Mouse (Mus musculus) c-Kit-positive CD71-negative TER-119-negative erythroid progenitor cells, embryonic 14.5 days (primary cell): ENCODE measurements at regions not wholly inside any gene's neighbourhood (a gene's known extent, or its start where the extent isn't known, plus 50 kb on each side); places are given as distances from the start of the nearest gene placed in this dataset.

Source experiments
- DNase-seq: peaks from one replicate; pipeline ENCODE4 v3.0.0-alpha.2; 2013; ENCODE audit warnings: low read depth

- DNase-seq = no peak
These were observed 126.4 kb upstream of the Npvf start for GRCm38 (mm10) chr6:50780677-50781076.

GRCm38 (mm10) chr6:50781271-50781670 is 127.0 kb upstream of the Npvf start:
- DNase-seq = no peak

GRCm38 (mm10) chr6:50782221-50782620 is 128.0 kb upstream of the Npvf start:
- DNase-seq = no peak

- DNase-seq = no peak
These were observed 129.3 kb upstream of the Npvf start for GRCm38 (mm10) chr6:50783494-50783893.

GRCm38 (mm10) chr6:50784381-50784780 is 130.1 kb upstream of the Npvf start:
- DNase-seq = no peak

GRCm38 (mm10) chr6:50787666-50788065 is 133.4 kb upstream of the Npvf start:
- DNase-seq = no peak

- no peak for DNase-seq
These were observed 145.7 kb upstream of the Npvf start for GRCm38 (mm10) chr6:50799963-50800362.

GRCm38 (mm10) chr6:50802956-50803355 is 148.7 kb upstream of the Npvf start:
- no peak for DNase-seq

GRCm38 (mm10) chr6:50804477-50805005 is 150.3 kb upstream of the Npvf start:
- DNase-seq = no peak

- DNase-seq = no peak
These were observed 152.3 kb upstream of the Npvf start for GRCm38 (mm10) chr6:50806376-50807077.

- no peak for DNase-seq
These were observed 153.2 kb upstream of the Npvf start for GRCm38 (mm10) chr6:50807187-50808012.

- DNase-seq = peak; percentile 38
These were observed 153.9 kb upstream of the Npvf start for GRCm38 (mm10) chr6:50808126-50808525.

- DNase-seq = no peak
These were observed 154.8 kb upstream of the Npvf start for GRCm38 (mm10) chr6:50808811-50809668.

GRCm38 (mm10) chr6:50809669-50809983 is 155.4 kb upstream of the Npvf start:
- DNase-seq = no peak

GRCm38 (mm10) chr6:50814936-50815500 is 160.8 kb upstream of the Npvf start:
- DNase-seq = no peak

- no peak for DNase-seq
These were observed 161.3 kb upstream of the Npvf start for GRCm38 (mm10) chr6:50815579-50815978.

GRCm38 (mm10) chr6:50817430-50817829 is 163.2 kb upstream of the Npvf start:
- DNase-seq = no peak

- no peak for DNase-seq
These were observed 164.2 kb upstream of the Npvf start for GRCm38 (mm10) chr6:50818433-50818832.

- no peak for DNase-seq
These were observed 164.8 kb upstream of the Npvf start for GRCm38 (mm10) chr6:50818891-50819541.

GRCm38 (mm10) chr6:50821401-50822235 is 167.4 kb upstream of the Npvf start:
- DNase-seq = no peak
